Mouse (Mus musculus) heart, postnatal 0 days (tissue): Measurements from ENCODE around the gene Ros1. TPM values are rescaled to one million over a fixed set of nuclear protein-coding genes. Genes with fewer than 3 reads are reported as not detected.

ENCODE experiments used
- ATAC-seq: fragments of 200-750 bp; cut with Nextera tagmentation; 2 replicates; pipeline ENCODE4 v1.8.0; 2017; ENCODE audit warnings: low read depth, moderate number of reproducible peaks, moderate library complexity; ENCODE audit not compliant: insufficient read depth
- DNase-seq: peaks from one replicate; pipeline ENCODE4 v3.0.0-alpha.2; 2016; ENCODE audit warnings: low spot score
- H3K27ac ChIP-seq: fragments of 300-500 bp; sonication (generic); 2 replicates; pipeline ENCODE4 v1.5.1; 2014; ENCODE audit warnings: low read depth, mild to moderate bottlenecking
- H3K27me3 ChIP-seq: fragments of 300-500 bp; sonication (generic); 2 replicates; pipeline ENCODE4 v1.6.1; 2014; ENCODE audit warnings: low read length, mixed read lengths; ENCODE audit not compliant: control insufficient read depth, insufficient read depth
- H3K36me3 ChIP-seq: fragments of 300-500 bp; sonication (generic); replicated peaks from 2 replicates; pipeline ENCODE4 v1.6.1; 2014; ENCODE audit warnings: low read length, mixed read lengths; ENCODE audit not compliant: control insufficient read depth, insufficient read depth
- H3K4me1 ChIP-seq: fragments of 300-500 bp; sonication (generic); 2 replicates; pipeline ENCODE4 v1.6.1; 2014; ENCODE audit warnings: antibody characterized with exemption; ENCODE audit not compliant: control insufficient read depth, insufficient read depth
- H3K4me2 ChIP-seq: fragments of 300-500 bp; sonication (generic); 2 replicates; pipeline ENCODE4 v1.6.1; 2014; ENCODE audit warnings: low read depth, mild to moderate bottlenecking, low read length, moderate library complexity
- H3K4me3 ChIP-seq: fragments of 300-500 bp; sonication (generic); 2 replicates; pipeline ENCODE4 v1.5.1; 2014; ENCODE audit warnings: low read depth, low read length
- H3K9ac ChIP-seq: fragments of 300-500 bp; sonication (generic); replicated peaks from 2 replicates; pipeline ENCODE4 v1.6.1; 2014; ENCODE audit warnings: low read depth, low read length, mixed read lengths
- H3K9me3 ChIP-seq: fragments of 300-500 bp; sonication (generic); replicated peaks from 2 replicates; pipeline ENCODE4 v1.6.1; 2016; ENCODE audit warnings: low read length; ENCODE audit not compliant: control insufficient read depth
- CTCF ChIP-seq: IDR thresholded peaks from 2 replicates; pipeline ENCODE4 v1.5.1; 2016; ENCODE audit warnings: antibody characterized with exemption, control low read depth, low read depth
- EP300 ChIP-seq: IDR thresholded peaks from 2 replicates; pipeline ENCODE4 v1.6.1; 2016; ENCODE audit warnings: antibody characterized with exemption, low read depth
- WGBS: fragments of 180-500 bp; shearing (Covaris S2); extraction: QIAGEN DNeasy Blood & Tissue Kit; methylation state at CpG from one replicate; pipeline ENCODE4 v1.1.7; 2014; 5-methylcytosine and 5-hydroxymethylcytosine counted together
- polyA plus RNA-seq: library from polyadenylated mRNA; unstranded; fragments of >200 nt; fragmentation: Nextera tagmentation; extraction: Ambion mirVana; gene quantifications from 2 replicates; pipeline ENCODE4 v1.2.1, GENCODE M21; 2015
- total RNA-seq: library from RNA; depleted of rRNA; stranded (reverse); fragments of >200 nt; gene quantifications from 2 replicates; pipeline ENCODE4 v1.2.3, GENCODE M21; 2014; ENCODE audit warnings: low replicate concordance

Gene Ros1
- total and polyA plus RNA-seq, 2 experiments from 2014 or later = not detected

DNA sequence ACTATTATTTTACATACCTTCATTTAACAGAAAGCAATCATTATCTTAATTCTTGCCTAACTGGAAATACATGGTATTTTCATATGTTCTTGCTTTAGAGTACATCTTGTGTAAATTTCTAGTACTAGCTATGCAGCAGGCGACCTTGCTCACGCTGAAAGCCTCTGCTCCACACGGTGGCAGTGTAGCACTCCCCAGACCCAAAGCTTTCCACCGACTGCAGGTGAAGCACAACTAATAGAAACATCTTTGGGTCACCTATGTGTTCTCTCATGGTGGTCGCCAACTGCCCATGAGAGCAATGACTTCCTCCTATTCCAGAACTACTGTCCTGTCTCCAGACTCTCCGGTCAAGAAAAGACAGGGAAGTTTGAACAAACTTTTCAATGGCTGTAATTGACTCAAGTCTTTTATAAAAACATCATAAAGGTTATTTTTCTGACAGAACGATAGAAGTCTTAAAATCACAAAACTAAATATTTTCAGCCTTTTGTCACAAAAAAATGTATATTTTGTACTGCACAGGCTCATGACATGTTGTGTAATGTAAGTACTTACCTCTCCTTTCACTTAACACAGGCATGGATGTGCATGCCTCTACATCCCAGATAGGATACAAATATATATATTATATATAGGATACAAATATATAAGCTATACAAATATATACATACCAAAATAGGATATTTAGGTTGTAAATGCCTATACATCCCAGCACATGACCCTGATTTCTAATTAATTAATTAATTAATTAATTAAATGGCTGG, 21.9 kb upstream of the Ros1 start:
- ATAC-seq = no peak
- no peak overlapping the region for H3K27ac ChIP-seq
- no peaks in the 10 kb centered on the region for H3K9me3 ChIP-seq
- TF ChIP-seq CTCF (peak; percentile 87), EP300 (no peak)
- H3K4me3 ChIP-seq = no peak overlapping the region
- H3K4me1 ChIP-seq = no peaks in the 10 kb centered on the region
- no peaks in the 10 kb centered on the region for H3K27me3 ChIP-seq
- H3K9ac ChIP-seq = no peak overlapping the region
- peak; percentile 46 for DNase-seq
- 20% methylated on average over 7 of the region's 7 CpGs for WGBS
- no peak overlapping the region for H3K4me2 ChIP-seq
- no peaks in the 10 kb centered on the region for H3K36me3 ChIP-seq

DNA sequence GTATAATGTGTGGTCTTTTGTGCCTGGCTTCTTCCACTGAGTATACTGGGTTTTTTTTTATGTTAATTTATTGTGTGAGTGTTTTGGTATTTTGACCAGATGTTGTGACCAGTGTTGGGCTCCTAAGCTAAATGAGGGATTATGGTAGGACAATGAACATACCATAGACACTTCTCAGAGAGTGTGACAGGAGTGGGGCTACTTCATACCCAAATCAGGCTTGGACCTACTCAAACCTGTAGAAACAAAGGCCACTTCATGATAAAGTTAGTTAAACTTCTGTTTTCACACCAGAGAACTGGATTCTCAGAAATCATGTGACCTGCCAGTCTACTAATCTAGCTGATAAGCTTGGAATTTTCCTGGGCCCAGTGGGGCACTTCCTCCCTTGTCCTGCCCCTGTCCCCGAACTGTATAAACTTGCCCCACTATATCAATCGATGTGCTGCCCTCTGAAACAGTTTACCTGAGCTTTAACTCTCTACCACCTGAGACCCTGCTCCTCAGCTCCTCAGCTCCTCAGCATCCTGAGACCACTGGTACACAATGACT, 20.3 kb upstream of the Ros1 start:
- Histone ChIP-seq H3K9ac (no peak overlapping the region), H3K27ac (no peak overlapping the region), H3K4me3 (no peak overlapping the region), H3K4me2 (no peak overlapping the region), H3K27me3 (no peaks in the 10 kb centered on the region), H3K36me3 (no peaks in the 10 kb centered on the region), H3K9me3 (no peaks in the 10 kb centered on the region), H3K4me1 (no peaks in the 10 kb centered on the region)
- TF ChIP-seq CTCF (no peak), EP300 (no peak)
- DNase-seq = no peak
- ATAC-seq = no peak
- WGBS = 9% methylated on average over 2 of the region's 2 CpGs

DNA sequence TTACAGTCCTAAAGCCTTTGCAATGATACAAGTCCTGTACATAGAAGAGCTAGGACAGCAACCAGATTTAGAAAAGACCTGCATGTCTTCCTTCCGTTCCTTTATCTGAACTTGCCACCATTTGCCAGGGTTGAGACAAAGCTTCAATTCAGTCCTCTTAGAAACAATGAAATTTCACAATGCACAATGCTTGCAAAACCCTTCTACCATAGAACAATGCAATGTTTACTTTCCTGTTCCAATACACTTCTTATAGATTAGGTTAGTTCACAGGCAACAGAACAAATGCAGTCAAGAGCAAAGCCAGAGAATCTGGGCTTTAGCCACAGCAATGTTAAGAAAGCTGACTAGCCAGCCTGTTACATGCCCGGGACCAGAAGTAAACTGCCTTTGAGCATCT, 9.0 kb upstream of the Ros1 start:
- Histone ChIP-seq H3K27ac (no peak overlapping the region), H3K9ac (no peak overlapping the region), H3K4me3 (no peak overlapping the region), H3K9me3 (no peaks in the 10 kb centered on the region), H3K4me2 (no peak overlapping the region), H3K36me3 (no peaks in the 10 kb centered on the region), H3K4me1 (no peaks in the 10 kb centered on the region), H3K27me3 (no peaks in the 10 kb centered on the region)
- WGBS = 65% methylated on average over 2 of the region's 2 CpGs
- DNase-seq = no peak
- ATAC-seq = no peak
- TF ChIP-seq EP300 = no peak
- no peak for TF ChIP-seq CTCF

DNA sequence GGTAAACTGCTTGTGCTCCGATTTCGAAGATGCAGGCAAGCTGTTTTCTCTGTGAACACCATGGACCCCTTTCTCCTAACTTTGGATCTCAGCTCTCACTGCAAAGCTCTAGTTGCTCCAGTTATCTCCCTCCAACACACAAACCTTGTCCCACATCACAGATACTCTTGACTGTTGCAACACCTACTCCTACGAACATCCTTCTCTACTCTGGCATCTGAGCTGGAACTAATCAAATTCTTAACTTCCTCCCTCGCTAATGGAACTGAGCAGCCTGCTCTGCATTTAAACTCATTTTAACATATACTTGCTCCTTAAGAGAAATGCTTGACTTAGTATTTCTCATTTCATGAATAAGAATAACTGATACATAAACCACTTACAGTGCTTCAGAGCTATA, 9.1 kb downstream of the Ros1 start:
- TF ChIP-seq EP300 (no peak), CTCF (no peak)
- no peaks in the 10 kb centered on the region for H3K27me3 ChIP-seq
- H3K9ac ChIP-seq = no peak overlapping the region
- no peak for DNase-seq
- no peak overlapping the region for H3K4me3 ChIP-seq
- H3K27ac ChIP-seq = no peak overlapping the region
- no peaks in the 10 kb centered on the region for H3K9me3 ChIP-seq
- no peak overlapping the region for H3K4me2 ChIP-seq
- H3K4me1 ChIP-seq = no peaks in the 10 kb centered on the region
- WGBS = 66% methylated on average over 4 of the region's 4 CpGs
- H3K36me3 ChIP-seq = no peaks in the 10 kb centered on the region
- no peak for ATAC-seq

DNA sequence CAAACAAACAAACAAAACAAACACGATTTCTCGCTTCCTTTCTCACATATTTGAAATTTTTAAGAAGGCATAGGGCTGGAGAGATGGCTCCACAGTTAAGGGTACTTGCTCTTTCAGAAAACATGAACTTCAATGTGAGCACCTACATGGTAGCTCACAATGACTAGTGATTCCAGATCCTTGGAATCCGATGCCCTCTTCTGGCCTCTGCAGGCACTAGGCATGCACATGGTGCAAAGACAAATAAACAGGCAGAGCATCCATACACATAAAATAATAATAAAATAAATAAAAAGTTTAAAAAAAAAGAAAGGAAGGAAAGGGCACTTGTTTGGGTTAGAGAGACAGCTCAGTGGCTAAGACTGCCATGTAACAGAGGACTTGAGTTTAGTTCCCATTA, 12.2 kb downstream of the Ros1 start:
- Histone ChIP-seq H3K4me1 (no peaks in the 10 kb centered on the region), H3K9ac (no peak overlapping the region), H3K9me3 (no peaks in the 10 kb centered on the region), H3K4me2 (no peak overlapping the region), H3K4me3 (no peak overlapping the region), H3K36me3 (no peaks in the 10 kb centered on the region), H3K27ac (no peak overlapping the region), H3K27me3 (no peaks in the 10 kb centered on the region)
- WGBS = 65% methylated on average over 3 of the region's 3 CpGs
- ATAC-seq = no peak
- no peak for DNase-seq
- TF ChIP-seq CTCF (peak; percentile 17; the same call in 1 of the 2 replicates), EP300 (no peak)
